Mouse (Mus musculus) retina, postnatal 7 days (tissue): ENCODE results near the gene Dhh.

ENCODE experiments used
- DNase-seq: peaks from one replicate; pipeline ENCODE4 v3.0.0-alpha.2; 2012; ENCODE audit warnings: low read depth, low spot score

Gene Dhh

DNA sequence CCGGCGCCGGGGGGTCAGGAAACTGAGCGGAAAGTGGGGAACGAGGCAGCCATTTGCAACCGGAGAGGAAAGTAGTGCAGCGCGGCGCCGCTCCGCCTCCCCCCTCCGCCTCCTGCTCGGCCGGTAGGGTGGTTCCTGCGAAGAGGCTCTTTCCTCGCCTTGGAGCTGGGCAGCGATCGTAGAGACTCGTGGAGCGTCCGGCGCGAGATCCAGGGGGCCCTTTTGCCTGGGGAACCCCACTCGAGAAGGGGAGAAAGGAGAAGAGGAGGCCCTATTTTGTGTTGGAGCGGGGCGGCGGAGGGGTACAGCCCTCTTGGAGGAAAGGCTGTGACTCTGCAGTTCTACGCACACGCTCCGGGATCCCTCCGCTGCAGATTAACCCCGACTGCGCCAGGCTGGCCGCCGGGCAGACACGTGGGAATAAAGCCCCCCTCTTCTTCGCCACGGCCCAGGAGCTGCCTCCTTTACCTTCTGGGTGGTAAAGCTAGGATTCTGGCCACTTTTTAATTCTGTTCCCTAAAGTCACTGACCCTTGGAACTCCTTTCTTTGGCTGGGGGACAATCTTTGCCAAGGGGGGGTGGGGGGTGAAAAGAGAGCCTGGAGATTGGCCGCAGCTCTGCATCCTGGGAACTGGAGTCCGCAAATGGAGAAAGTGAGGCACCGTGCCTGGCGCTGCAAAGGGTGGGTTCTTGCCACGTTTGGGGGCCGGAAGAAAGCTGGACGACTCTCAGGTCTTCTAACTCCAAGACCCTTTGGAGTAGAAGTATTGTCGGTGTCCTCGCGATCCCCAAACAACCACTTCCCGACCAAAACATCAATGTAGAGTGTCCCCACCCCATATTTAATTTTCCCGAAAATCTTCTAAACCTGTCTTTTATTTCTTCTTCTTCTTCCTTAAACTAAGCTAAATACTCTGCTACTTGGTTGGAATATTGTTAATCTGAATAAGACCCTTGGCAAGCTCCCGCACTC is 26.1 kb downstream of the Dhh start:
- peak; percentile 91 for DNase-seq

DNA sequence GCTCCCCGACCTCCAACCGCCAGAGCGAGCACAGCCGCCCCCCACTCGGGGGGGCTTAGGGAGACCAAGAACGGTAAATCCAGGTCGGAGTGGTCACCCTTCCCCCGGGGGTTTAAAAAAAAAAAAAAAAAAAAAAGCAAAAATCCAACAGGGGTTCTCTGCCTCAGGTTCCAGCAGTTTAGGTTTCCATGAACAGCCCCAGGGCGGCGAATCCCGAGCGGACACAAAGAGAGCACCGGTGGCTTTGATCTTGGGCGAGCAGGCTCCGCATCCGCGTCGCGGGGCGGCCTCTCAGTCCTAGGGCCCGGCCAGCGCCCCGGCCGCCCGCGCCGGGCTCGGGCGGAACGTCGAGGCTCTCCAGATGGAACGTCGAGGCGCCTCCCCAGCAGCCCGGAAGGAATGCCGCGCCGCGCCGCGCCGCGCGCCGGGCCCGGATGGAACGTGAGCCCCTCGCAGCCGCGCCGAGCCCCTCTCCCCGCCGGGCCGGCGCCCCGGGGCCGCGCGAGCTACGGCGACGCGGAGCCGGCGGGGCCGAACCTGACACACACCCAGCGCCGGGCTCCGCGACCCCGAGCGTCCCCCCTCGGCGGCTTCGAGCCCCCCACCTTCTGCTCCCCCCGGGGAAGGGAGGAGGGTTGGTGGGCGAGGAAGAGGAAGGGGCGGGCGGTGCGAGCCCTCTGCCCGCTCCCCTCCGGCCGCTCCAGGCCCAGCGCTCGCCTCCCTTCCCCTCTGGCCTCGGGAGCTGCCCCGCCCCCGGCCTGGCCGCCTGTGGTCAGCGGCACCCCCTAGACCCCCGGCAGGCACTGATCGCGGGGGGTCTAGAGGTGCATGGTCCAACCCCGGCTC is 27.0 kb downstream of the Dhh start, which contains the start of gene Kmt2d:
Kmt2d (minus strand) TSS at position 135 of the 846 bp plus-strand sequence.
- DNase-seq, result no peak

DNA sequence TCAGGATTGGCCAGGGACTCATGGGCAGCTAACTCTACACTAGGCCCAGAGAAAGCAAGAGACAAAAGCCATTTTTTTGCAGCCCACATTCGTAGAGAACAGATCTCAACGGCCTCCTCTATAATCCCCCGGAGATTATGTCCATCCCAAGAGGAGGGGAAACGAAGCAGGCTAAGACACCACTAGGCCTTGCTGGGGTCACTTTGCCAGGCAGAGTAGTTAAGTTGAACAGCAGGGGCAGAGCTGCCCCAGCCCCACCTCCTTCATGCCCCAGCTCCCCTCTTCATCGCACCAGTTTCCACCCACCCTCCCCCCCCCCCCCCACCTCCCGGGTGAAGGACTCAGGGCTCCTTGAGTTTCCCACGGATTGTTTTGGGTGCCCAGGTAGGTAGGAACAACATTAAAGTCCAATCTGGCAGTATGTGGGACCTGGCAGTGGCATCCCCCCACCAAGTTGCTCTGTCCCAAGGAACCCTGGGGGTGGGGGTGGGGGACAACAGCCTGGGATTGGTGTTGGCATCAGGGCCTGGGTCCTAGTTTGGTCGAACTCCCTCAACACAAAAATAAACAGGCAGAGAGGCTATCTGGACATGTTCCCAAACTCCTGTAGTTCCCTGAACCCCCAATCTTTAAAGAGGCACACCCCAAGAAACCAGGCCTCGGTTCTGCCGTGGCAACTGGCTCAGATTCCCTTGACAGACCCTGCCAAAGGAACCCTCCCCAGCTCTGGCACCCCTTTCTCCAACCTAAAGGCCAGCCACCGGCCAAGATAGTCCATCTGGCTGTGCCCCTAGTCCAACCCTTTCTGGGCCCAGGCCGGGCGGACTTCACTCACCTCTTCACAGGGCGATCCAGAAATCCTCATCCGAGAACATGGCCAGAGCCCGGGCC is 27.9 kb downstream of the Dhh start:
- no peak for DNase-seq

GRCm38 (mm10) chr15:98869342-98870178 is 28.8 kb downstream of the Dhh start:
- no peak for DNase-seq

GRCm38 (mm10) chr15:98868346-98869063 is 29.8 kb downstream of the Dhh start:
- DNase-seq, result no peak

GRCm38 (mm10) chr15:98867321-98867720 is 31.0 kb downstream of the Dhh start:
- DNase-seq, result no peak

DNA sequence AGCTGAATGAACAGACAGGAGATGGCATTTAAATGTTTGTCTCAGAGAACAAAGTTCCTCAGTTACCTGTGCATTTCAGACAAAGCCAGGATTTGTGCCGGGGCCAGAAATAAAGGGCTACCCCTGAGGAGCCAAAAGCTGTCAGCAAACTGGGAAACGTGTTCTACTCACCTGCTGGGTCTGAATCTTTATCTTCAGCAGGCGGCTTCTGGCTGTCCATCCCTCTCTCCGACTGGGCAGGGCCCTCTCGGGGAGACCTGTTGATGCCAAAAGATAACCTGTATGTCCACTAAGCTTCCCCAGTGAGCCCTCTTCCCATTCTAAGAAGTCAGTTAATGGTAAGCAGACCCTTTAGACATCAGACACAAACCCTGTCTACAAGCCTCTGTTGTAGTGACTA is 31.8 kb downstream of the Dhh start:
- DNase-seq, result no peak

GRCm38 (mm10) chr15:98865771-98866170 is 32.6 kb downstream of the Dhh start:
- no peak for DNase-seq

GRCm38 (mm10) chr15:98864951-98865350 is 33.4 kb downstream of the Dhh start:
- no peak for DNase-seq

- no peak for DNase-seq
Measured at GRCm38 (mm10) chr15:98863451-98863958, 34.8 kb downstream of the Dhh start.

- DNase-seq, result no peak
Measured at GRCm38 (mm10) chr15:98861701-98862410, 36.5 kb downstream of the Dhh start.

DNA sequence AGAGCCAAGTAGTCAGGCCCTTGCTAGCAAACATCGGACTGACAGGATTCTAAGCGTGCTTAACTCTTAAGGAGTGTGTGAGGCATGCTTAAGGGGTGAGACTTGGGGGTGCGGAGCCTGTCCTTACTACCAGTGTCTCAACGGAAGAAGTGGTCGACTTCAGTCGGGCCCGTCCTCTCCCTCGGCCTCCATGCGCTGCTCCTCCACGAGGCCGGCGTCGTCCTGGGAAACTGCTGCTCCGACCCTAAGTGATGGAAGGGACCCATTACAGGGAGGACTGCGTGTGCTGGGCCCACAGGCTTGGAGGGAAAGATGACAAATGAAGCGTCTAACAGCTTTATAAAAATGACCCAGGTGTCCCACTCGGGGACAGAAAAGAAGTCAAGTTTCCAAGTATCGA is 37.4 kb downstream of the Dhh start:
- DNase-seq, result no peak

GRCm38 (mm10) chr15:98859319-98860043 is 38.9 kb downstream of the Dhh start:
- DNase-seq, result no peak

- no peak for DNase-seq
Measured at GRCm38 (mm10) chr15:98854214-98854613, 44.1 kb downstream of the Dhh start.

DNA sequence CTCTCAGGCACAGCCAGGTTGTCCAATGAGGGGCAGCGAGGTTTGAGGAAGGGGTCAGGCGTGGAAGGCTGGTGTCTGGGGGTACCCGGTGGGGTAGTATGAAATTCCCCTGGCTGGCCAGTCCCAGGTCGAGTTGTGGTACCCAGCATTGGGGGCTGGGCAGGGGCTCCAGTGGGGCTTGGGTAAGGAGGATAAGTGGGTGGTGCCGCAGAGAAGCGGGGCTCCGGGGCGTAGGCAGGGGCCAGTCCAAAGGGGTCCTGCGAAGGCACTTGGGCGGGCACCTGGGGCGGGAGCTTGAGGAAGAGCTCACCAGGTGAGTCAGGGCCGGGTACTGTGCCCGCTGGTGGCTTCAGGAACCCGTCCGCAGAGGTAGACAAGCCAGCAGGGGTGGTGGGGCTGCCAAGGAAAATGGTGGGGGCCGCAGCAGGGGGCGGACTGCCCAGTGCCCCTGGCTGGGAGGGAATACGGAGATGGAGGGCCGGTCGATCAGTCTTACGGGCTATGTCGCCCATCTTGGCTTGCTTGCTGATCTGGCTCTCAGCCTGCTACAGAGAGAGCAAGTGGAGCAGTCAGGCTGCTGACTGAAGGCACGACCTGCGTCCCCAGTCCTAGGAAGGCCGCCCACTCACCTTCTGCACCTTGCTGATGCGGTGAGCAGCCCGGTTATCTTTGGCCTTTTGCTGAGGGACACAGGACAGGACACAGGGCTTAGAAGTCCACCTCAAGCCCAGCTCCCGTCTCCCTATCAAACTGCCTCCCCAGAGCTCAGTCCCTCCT is 45.0 kb downstream of the Dhh start:
- no peak for DNase-seq

DNA sequence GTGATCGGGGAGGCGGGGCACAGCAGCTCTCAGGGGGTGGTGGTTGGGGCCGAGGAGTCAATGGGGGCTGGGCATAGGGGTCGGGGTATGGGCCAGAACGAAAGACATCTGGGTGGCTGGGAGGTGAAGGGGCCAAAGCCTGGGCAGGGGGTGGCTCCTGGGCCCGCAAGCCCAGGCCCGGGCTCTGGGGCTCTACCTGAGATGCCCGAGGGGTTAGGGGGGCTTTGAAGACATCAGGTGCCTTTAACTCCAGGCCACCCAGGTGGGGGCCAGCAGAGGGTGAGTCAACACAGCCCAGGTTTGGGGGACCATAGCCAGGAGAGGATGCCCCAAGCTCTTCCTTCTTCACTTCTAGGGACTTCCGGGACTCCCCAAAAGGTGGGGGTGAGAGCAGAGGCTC is 45.6 kb downstream of the Dhh start:
- no peak for DNase-seq

DNA sequence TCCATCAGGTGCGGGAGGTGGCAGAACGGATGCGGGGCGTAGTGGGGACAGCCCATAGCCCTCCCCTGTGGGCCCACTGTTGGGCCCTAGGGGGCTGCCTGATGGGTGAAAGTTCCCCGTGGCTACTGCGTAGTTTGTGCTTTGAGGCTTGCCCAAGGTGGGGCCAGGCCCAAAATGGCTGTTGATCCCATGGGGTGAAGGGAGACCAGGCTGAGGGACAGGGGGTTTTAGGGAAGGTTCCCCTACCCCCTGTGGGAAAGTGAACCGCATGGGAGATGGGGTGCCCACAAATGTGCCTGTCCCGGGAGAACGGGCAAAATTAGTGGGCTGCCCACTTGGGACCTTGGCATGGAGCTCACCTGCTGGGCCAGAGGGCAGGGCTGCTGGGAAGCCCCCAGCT is 46.3 kb downstream of the Dhh start:
- no peak for DNase-seq
